Mouse (Mus musculus) hindbrain, embryonic 13.5 days (tissue): ENCODE results near the gene Mst1r. TPM values are rescaled to one million over a fixed set of nuclear protein-coding genes. Genes with fewer than 3 reads are reported as not detected.

Experiments used
- ATAC-seq: fragments of 200-750 bp; cut with Nextera tagmentation; 2 replicates; pipeline ENCODE4 v1.8.0; 2017; ENCODE audit warnings: moderate TSS enrichment; ENCODE audit not compliant: low FRiP score
- H3K27ac ChIP-seq: fragments of 300-500 bp; sonication (generic); 2 replicates; pipeline ENCODE4 v1.5.1; 2015; ENCODE audit warnings: inconsistent platforms, mild to moderate bottlenecking, moderate library complexity
- H3K27me3 ChIP-seq: fragments of 300-500 bp; sonication (generic); 2 replicates; pipeline ENCODE4 v1.6.1; 2015; ENCODE audit warnings: mild to moderate bottlenecking, inconsistent platforms
- H3K36me3 ChIP-seq: fragments of 300-500 bp; sonication (generic); 2 replicates; pipeline ENCODE4 v1.6.1; 2015; ENCODE audit warnings: mild to moderate bottlenecking, inconsistent platforms
- H3K4me1 ChIP-seq: fragments of 300-500 bp; sonication (generic); replicated peaks from 2 replicates; pipeline ENCODE4 v1.6.1; 2015; ENCODE audit warnings: inconsistent platforms
- H3K4me2 ChIP-seq: fragments of 300-500 bp; sonication (generic); 2 replicates; pipeline ENCODE4 v1.6.1; 2015; ENCODE audit warnings: inconsistent platforms, mild to moderate bottlenecking, moderate library complexity
- H3K4me3 ChIP-seq: fragments of 300-500 bp; sonication (generic); 2 replicates; pipeline ENCODE4 v1.5.1; 2015; ENCODE audit warnings: mild to moderate bottlenecking, inconsistent platforms
- H3K9ac ChIP-seq: fragments of 300-500 bp; sonication (generic); 2 replicates; pipeline ENCODE4 v1.6.1; 2015; ENCODE audit warnings: mild to moderate bottlenecking, inconsistent platforms
- H3K9me3 ChIP-seq: fragments of 300-500 bp; sonication (generic); 2 replicates; pipeline ENCODE4 v1.6.1; 2016; ENCODE audit warnings: inconsistent platforms
- WGBS: fragments of 180-500 bp; shearing (Covaris S2); methylation state at CpG from one replicate; pipeline ENCODE4 v1.1.7; 2015; 5-methylcytosine and 5-hydroxymethylcytosine counted together
- polyA plus RNA-seq: library from polyadenylated mRNA; unstranded; fragments of >200 nt; fragmentation: Nextera tagmentation; extraction: Ambion mirVana; gene quantifications from 2 replicates; pipeline ENCODE4 v1.2.1, GENCODE M21; 2015

Gene Mst1r
- polyA plus RNA-seq, 1 experiment from 2014 or later = 2.1 TPM

- 94% methylated on average over 9 of the region's 9 CpGs for WGBS
- peaks cover 17% of the 10 kb centered on the region for H3K4me1 ChIP-seq
- H3K9me3 ChIP-seq = no peaks in the 10 kb centered on the region
- no peak overlapping the region for H3K27ac ChIP-seq
- H3K9ac ChIP-seq = peak overlapping the region; percentile 19; the same call in 1 of the 2 replicates
- no peaks in the 10 kb centered on the region for H3K27me3 ChIP-seq
- H3K4me2 ChIP-seq = no peak overlapping the region
- peaks cover 3% of the 10 kb centered on the region; the same call in 1 of the 2 replicates for H3K36me3 ChIP-seq
- no peak overlapping the region for H3K4me3 ChIP-seq
- no peak for ATAC-seq
Measured at GRCm38 (mm10) chr9:107962916-107963315, 56.2 kb downstream of the Mst1r start.

- no peak overlapping the region for H3K4me3 ChIP-seq
- peaks cover 17% of the 10 kb centered on the region for H3K4me1 ChIP-seq
- no peaks in the 10 kb centered on the region for H3K9me3 ChIP-seq
- H3K9ac ChIP-seq = no peak overlapping the region
- no peak overlapping the region for H3K27ac ChIP-seq
- WGBS = 24% methylated on average over 5 of the region's 5 CpGs
- ATAC-seq = 0 out of 2 replicates have a peak, but pooled peaks have one; percentile 22
- peaks cover 3% of the 10 kb centered on the region; the same call in 1 of the 2 replicates for H3K36me3 ChIP-seq
- H3K4me2 ChIP-seq = no peak overlapping the region
- no peaks in the 10 kb centered on the region for H3K27me3 ChIP-seq
Measured at GRCm38 (mm10) chr9:107963700-107964099, 57.0 kb downstream of the Mst1r start.

DNA sequence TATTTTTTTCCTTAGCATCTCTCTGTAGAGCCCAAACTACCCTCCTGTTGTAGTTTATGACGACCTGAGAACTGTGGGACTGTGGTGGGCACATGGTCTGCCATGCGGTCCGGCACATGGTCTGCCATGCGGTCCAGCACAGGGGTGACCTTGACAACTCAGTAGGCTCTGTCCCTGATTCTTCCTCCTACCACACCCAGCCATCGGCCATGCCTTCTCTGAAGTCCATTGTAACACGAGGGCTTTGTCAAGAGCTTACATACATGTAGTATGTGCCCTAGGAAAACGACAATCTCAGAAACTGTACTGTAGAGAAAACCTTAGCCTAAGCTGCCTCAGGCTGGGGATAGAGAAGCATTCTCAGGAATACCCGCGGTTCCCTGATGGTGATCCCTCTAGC lies 58.0 kb downstream of the Mst1r start:
- no peaks in the 10 kb centered on the region for H3K9me3 ChIP-seq
- peaks cover 17% of the 10 kb centered on the region for H3K4me1 ChIP-seq
- no peak overlapping the region for H3K9ac ChIP-seq
- no peak for ATAC-seq
- peaks cover 7% of the 10 kb centered on the region; the same call in 1 of the 2 replicates for H3K36me3 ChIP-seq
- H3K27me3 ChIP-seq = no peaks in the 10 kb centered on the region
- no peak overlapping the region for H3K27ac ChIP-seq
- H3K4me3 ChIP-seq = no peak overlapping the region
- no peak overlapping the region for H3K4me2 ChIP-seq
- 94% methylated on average over 9 of the region's 9 CpGs for WGBS

DNA sequence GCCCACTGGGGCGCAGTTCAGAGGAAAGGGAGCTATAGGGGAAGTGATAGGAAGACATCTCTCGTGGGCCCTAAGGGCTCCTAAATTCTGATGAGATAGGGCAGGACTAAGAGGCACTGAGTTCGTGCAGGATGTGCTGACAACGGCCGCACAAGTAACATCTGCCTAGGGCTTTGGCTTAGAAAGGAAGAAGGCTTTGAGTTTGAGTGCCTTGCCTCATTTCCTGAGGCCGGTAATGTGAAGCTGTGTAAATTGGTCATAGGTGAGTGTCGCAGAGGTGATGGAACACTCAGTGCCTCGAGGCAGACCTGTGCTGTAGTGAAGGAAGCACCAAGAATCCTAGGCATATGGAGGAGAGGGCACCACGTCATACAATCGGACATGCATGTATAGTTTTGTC lies 60.0 kb downstream of the Mst1r start:
- Histone ChIP-seq H3K4me2 (no peak overlapping the region), H3K36me3 (peaks cover 13% of the 10 kb centered on the region), H3K9me3 (no peaks in the 10 kb centered on the region), H3K4me3 (no peak overlapping the region), H3K27me3 (no peaks in the 10 kb centered on the region), H3K4me1 (peaks cover 8% of the 10 kb centered on the region), H3K27ac (no peak overlapping the region), H3K9ac (no peak overlapping the region)
- no peak for ATAC-seq
- WGBS = 93% methylated on average over 10 of the region's 10 CpGs

GRCm38 (mm10) chr9:107967437-107967836 lies 60.8 kb downstream of the Mst1r start:
- no peaks in the 10 kb centered on the region for H3K27me3 ChIP-seq
- H3K4me2 ChIP-seq = no peak overlapping the region
- H3K9me3 ChIP-seq = no peaks in the 10 kb centered on the region
- 0 out of 2 replicates have a peak, but pooled peaks cover 3% of the 10 kb centered on the region for H3K4me1 ChIP-seq
- WGBS = 93% methylated on average over 6 of the region's 6 CpGs
- H3K4me3 ChIP-seq = no peak overlapping the region
- no peak overlapping the region for H3K27ac ChIP-seq
- ATAC-seq = no peak
- no peak overlapping the region for H3K9ac ChIP-seq
- H3K36me3 ChIP-seq = peaks cover 10% of the 10 kb centered on the region

DNA sequence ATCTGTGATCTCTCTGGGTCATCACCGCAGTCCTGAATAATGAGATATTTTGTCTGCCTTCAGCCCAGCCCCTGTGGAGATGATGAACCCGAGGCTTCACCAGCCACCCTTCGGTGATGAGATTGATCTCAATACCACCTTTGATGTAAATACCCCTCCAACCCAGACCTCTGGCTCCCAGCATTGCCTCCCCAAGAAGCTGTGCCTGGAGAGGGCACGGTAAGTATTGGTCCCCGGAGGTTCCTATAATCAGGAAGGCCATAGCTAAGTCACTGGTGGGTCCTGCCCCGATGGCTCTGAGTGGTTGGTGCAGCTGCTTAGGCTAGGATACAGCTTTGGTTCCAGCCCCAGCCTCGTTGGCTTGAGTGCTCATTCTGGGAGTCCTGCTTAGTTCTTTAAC lies 61.9 kb downstream of the Mst1r start:
- H3K27ac ChIP-seq = no peak overlapping the region
- no peak overlapping the region for H3K4me2 ChIP-seq
- 0 out of 2 replicates have a peak, but pooled peaks cover 3% of the 10 kb centered on the region for H3K4me1 ChIP-seq
- peaks cover 10% of the 10 kb centered on the region; the same call in 1 of the 2 replicates for H3K36me3 ChIP-seq
- no peak overlapping the region for H3K9ac ChIP-seq
- 94% methylated on average over 7 of the region's 7 CpGs for WGBS
- no peaks in the 10 kb centered on the region for H3K9me3 ChIP-seq
- no peak for ATAC-seq
- H3K27me3 ChIP-seq = no peaks in the 10 kb centered on the region
- H3K4me3 ChIP-seq = no peak overlapping the region

Other genes starting within 250 kb of the Mst1r start
- gene Slc38a3, start 237.3 kb upstream of the Mst1r start, polyA plus RNA-seq = 25.3 and 26.2 TPM in 2 replicates
- gene Gnat1, start 227.2 kb upstream of the Mst1r start, polyA plus RNA-seq = 1.8 TPM in 2 replicates
- 16.4 and 17.0 TPM in 2 replicates for gene Sema3f, start 196.4 kb upstream of the Mst1r start, polyA plus RNA-seq
- 277 and 286 TPM in 2 replicates for gene Rbm5, start 135.9 kb upstream of the Mst1r start, polyA plus RNA-seq
- gene Rbm6, start 33.6 kb upstream of the Mst1r start, polyA plus RNA-seq = 121 and 122 TPM in 2 replicates
- 25.2 and 25.5 TPM in 2 replicates for gene Mon1a, start 18.7 kb upstream of the Mst1r start, polyA plus RNA-seq
- gene Actl11, start 21.6 kb downstream of the Mst1r start, polyA plus RNA-seq = not detected in 2 replicates
- 12.4 and 13.3 TPM in 2 replicates for gene Camkv, start 28.8 kb downstream of the Mst1r start, polyA plus RNA-seq
- gene Traip, start 43.3 kb downstream of the Mst1r start, polyA plus RNA-seq = 7.7 and 9.5 TPM in 2 replicates
- 4.8 and 5.8 TPM in 2 replicates for gene Uba7, start 68.6 kb downstream of the Mst1r start, polyA plus RNA-seq
- 1.1 and 1.4 TPM in 2 replicates for gene Gm20661, start 76.2 kb downstream of the Mst1r start, polyA plus RNA-seq
- gene Inka1, start 79.0 kb downstream of the Mst1r start, polyA plus RNA-seq = 20.2 and 21.3 TPM in 2 replicates
- 2.0 and 2.6 TPM in 2 replicates for gene Cdhr4, start 85.6 kb downstream of the Mst1r start, polyA plus RNA-seq
- gene Gm20662, start 89.5 kb downstream of the Mst1r start, polyA plus RNA-seq = 0.60 and 0.79 TPM in 2 replicates
- 103 and 107 TPM in 2 replicates for gene Ip6k1, start 95.6 kb downstream of the Mst1r start, polyA plus RNA-seq
- 20.1 and 21.1 TPM in 2 replicates for gene Gmppb, start 142.4 kb downstream of the Mst1r start, polyA plus RNA-seq
- 3.1 and 3.4 TPM in 2 replicates for gene Amigo3, start 146.3 kb downstream of the Mst1r start, polyA plus RNA-seq
- not detected in 2 replicates for gene Mst1, start 173.6 kb downstream of the Mst1r start, polyA plus RNA-seq
- gene Rnf123, start 176.5 kb downstream of the Mst1r start, polyA plus RNA-seq = 42.8 and 43.1 TPM in 2 replicates
- 57.7 and 57.8 TPM in 2 replicates for gene Apeh, start 187.7 kb downstream of the Mst1r start, polyA plus RNA-seq